Mouse (Mus musculus) bone marrow macrophage, adult 2 months (primary cell): Measurements from ENCODE around the gene Bub1b.

Experiments
- CTCF ChIP-seq: IDR thresholded peaks from 2 replicates; pipeline ENCODE4 v1.5.1; 2012; ENCODE audit warnings: low read depth, mild to moderate bottlenecking, low read length, moderate library complexity
- POLR2A ChIP-seq: IDR thresholded peaks from 2 replicates; pipeline ENCODE4 v1.6.1; 2012; ENCODE audit warnings: mild to moderate bottlenecking, low read depth, low read length, borderline replicate concordance

GRCm38 (mm10) chr2:118658457-118658856 is 60.4 kb downstream of the Bub1b start:
- TF ChIP-seq CTCF, result no peak
- no peak for TF ChIP-seq POLR2A
